Mouse (Mus musculus) bone marrow macrophage, adult 2 months (primary cell): ENCODE results near the gene Dll3.

Source experiments
- CTCF ChIP-seq: IDR thresholded peaks from 2 replicates; pipeline ENCODE4 v1.5.1; 2012; ENCODE audit warnings: low read depth, mild to moderate bottlenecking, low read length, moderate library complexity
- POLR2A ChIP-seq: IDR thresholded peaks from 2 replicates; pipeline ENCODE4 v1.6.1; 2012; ENCODE audit warnings: mild to moderate bottlenecking, low read depth, low read length, borderline replicate concordance

- 0 out of 2 replicates have a peak, but pooled peaks have one; percentile 34 for TF ChIP-seq CTCF
- no peak for TF ChIP-seq POLR2A
These were observed 37.3 kb upstream of the Dll3 start for GRCm38 (mm10) chr7:28339213-28339917.
